Mouse (Mus musculus): ENCODE data around the gene Shd.
A peak's percentile ranks its signal among the peaks of the same experiment; 100 is the strongest.

DNA sequence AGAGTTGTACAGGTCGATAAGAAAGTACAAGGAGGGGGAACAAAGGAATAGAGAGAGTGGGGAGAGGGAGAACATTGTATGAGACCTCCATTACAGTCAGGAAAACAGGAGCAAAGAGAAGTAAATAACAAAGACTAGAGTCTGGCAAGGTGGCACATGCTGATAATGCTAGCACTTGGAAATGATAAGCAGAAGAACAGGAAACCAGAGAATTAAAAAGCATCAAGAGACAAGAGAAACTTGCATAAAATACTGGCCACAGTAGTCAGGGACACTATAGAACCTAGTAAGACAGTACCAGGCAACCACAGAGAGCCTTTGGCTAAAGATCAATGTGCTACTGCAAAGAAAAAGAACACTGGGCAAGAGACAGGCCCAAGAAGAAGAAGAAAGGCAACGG lies 37.6 kb upstream of the Shd start:
- TF ChIP-seq CTCF (IDR thresholded peaks at IDR 0.05 in 2 of 3, conservative IDR thresholded peaks at IDR 0.05 in 1 of 3; ENCODE audit: control insufficient read depth in 1 of 3, insufficient read depth in 1 of 3, low read depth in 2 of 3, low read length in 3 of 3, poor library complexity in 1 of 3, severe bottlenecking in 1 of 3) (no peak), RCOR1 (IDR thresholded peaks at IDR 0.05; ENCODE audit: low read depth, low read length) (peak; percentile 39; the same call in 1 of the 2 replicates), ETS1 (IDR thresholded peaks at IDR 0.05; ENCODE audit: low read depth, low read length) (peak; percentile 88), GABPA (IDR thresholded peaks at IDR 0.05; ENCODE audit: low read depth, low read length) (no peak), BHLHE40 (IDR thresholded peaks at IDR 0.05; ENCODE audit: borderline replicate concordance, low read depth, low read length) (peak; percentile 74; the same call in 1 of the 2 replicates), POLR2AphosphoS2 (IDR thresholded peaks at IDR 0.05; ENCODE audit: low read length) (no peak), USF2 (IDR thresholded peaks at IDR 0.05; ENCODE audit: borderline replicate concordance in 1 of 2, insufficient read depth in 1 of 2, low read depth in 1 of 2, low read length in 2 of 2) (no peak), POLR2A (IDR thresholded peaks at IDR 0.05; ENCODE audit: control insufficient read depth in 1 of 2, insufficient read depth in 1 of 2, low read depth in 1 of 2, low read length in 2 of 2, poor library complexity in 1 of 2) (no peak; a peak in 1 of 4 replicates)
